Mouse (Mus musculus): ENCODE measurements at regions not wholly inside any gene's neighbourhood (a gene's known extent, or its start where the extent isn't known, plus 50 kb on each side); places are given as distances from the start of the nearest gene placed in this dataset.
"Not testable (repeated sequence)": the region's sequence is repeated elsewhere in the genome, so short reads cannot be mapped to it uniquely, and the experiment has no call there.

DNA sequence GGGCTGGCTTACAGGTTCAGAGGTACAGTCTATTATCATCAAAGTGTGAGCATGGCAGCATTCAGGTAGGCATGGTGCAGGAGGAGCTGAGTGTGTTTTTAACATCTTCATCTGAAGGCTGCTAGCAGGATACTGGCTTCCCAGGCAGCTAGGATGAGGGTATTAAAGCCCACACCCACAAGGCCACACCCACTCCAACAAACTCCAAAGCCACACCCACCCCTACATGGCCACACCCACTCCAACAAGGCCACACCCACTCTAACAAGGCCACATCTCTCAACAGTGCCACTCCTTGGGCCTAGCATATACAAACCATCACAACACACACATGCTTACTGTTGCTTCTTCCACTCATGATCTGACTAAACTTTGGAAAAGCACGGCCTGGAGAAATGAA is 172.5 kb downstream of the Msrb3 start:
- DNase-seq = no peak

GRCm38 (mm10) chr10:120721956-120722532 is 176.9 kb downstream of the Msrb3 start:
- no peak for DNase-seq

DNA sequence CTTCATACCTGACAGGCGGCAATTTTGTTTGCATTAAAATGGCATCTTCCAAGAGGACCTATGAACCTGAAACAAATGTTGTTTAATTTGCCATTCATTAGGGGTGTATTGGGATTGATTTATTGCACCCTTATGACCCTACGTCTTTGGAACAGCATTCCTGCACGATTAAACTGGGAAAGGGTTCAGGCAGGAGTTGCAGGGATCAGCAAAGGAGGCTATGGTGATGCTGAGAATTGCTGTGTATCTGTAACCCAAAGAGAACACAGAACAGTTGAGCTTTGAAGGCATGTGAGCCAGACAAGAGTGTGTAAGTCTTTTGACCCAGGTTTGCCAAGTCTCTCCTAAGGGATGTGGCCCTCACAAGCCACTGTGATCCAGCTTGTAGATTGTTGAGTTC is 177.9 kb downstream of the Msrb3 start:
- no peak for DNase-seq

- DNase-seq = no peak
Observed at GRCm38 (mm10) chr10:120720061-120720460, 178.8 kb downstream of the Msrb3 start.

DNA sequence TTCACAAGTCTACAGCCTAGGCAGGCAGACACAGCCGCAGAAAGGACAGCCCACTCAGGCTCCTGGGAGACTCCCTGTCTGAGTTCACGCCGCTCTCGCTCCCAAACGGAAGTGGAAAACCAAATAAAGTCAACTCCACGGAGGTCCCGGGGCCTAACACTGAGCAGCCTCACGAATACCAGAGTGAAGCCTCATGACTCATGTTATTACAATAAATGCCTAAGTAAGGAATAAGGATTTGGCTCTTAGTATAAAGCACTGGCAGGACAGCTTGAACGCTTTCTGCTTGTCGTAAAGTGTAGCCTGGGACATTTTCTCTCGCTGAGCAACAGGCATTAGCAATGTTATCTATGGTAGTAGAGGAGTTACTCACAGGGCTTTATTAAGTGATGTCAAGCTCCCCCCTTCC is 181.7 kb downstream of the Msrb3 start:
- DNase-seq = no peak

DNA sequence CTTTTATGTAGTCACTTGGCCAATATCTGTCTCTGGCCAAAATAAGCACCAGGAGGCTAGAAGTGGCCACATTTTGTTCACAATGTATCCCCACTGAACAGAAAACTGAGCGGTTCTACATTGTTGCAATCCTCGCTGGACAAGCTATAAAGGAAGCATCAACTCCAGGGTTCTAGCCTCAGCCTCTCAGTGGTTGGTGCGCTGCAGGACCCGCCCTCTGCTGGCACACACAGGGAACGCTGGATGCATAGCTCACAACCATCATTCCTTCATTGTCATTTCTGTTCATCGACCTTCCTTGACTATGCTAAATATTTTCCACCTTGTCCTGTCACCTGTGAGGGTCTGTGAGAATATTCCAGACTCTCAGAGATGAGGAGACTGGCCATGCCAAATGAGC is 182.5 kb downstream of the Msrb3 start:
- DNase-seq = no peak

DNA sequence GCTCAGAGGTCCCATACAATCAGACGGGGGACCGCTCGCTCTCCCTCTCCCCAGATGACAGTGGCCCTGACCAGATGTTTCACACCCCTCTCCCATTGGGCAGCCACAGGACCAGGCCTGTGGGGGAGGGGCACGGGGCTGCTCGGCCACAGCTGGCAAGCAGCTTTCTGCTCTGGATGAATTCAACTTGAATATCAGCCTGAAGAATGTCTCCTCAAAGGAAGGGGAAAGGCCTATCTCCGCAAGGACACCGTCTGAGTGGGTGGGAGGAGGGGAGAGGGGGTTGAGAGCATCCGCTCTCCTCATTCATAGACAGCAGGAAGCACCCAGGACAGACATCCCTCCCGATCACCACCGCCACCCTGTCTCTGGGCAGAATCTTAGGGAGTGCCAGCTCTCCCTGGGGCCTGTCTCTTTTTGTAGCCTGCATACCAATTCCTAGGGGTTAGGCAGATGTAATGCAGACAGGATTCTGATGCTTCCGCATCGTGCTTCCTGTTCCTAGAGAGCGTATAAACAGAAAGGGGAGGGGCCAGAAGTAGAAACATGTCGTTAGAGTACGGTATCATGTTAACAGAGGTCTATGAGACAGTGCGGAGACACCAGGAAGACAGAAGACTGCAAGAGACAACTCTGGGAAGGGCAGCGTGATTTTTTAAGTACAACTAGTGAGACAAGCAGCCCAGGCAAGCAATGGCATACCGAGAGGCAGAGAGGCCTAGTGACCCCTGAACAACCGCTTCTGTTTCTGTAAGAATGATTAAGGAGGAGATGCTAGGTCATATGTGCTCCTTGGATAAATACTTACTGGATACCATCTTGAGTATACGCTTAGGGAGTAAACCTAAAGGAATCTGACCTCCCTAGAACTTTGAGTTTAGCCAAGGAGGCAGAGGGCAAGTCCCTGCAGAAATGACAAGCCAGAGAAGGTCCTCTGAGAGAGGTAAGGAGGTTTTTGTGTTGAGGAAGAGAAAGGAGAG is 190.8 kb downstream of the Msrb3 start:
- no peak for DNase-seq

DNA sequence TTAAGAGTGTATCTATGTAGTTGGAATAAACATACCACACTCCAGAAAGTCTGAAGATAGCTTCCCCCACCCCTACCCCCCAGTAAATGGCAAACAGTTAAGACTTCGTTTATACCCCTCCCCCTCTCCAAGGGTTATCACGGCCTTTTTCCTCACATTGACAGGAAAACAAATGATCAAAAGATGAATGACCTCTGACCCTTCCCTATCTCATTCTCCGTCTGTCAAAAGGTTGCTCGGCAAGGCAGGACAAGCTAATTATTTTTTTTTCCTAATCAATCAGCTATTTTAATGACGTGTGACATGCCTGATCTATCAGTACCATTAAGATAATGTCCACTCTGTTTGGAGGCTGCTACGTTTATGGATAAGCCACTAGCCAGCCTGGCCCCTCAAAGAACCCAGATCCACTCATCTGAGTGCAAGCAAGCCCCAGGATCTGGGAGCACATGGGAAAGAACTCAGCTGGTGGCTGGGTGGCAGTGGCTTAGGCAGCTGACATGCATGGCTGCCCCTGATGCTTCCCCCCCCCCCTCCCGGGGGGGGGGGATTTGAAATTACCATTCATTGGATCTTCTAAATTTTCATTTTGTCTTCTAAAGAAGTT is 192.1 kb downstream of the Msrb3 start:
- DNase-seq = no peak

- DNase-seq = peak; percentile 80
Observed at GRCm38 (mm10) chr10:120701833-120702232, 197.1 kb downstream of the Msrb3 start.

DNA sequence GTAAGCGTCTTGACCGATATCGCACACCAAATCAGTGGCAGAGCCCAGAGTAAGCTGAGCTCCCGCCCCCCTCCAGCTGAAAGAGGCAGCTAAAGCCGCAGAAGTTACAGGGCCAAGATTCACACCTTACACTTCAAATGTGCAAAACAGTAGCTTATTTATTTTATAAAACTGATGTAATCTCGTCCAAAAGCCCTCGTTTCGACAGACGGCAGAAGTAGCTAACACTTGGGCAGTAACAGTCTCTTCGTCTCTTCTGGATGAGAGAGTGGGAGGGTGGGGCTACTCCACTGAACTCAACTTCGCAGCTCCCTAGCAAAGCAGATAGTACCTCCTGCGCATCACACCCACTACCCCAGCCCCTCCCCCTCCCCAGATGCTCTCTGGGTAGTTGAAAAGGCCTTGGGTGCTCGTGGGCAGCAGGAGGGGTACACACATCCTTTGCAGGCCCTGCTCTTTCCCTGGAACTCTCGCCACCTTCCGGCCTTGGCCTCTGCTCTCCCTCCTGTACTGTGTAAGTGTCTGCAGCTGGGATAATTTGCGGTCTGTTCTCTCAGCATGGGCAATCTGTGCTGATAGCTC is 201.5 kb downstream of the Msrb3 start:
- no peak for DNase-seq

- DNase-seq = no peak
Observed at GRCm38 (mm10) chr10:120696481-120696880, 202.4 kb downstream of the Msrb3 start.

DNA sequence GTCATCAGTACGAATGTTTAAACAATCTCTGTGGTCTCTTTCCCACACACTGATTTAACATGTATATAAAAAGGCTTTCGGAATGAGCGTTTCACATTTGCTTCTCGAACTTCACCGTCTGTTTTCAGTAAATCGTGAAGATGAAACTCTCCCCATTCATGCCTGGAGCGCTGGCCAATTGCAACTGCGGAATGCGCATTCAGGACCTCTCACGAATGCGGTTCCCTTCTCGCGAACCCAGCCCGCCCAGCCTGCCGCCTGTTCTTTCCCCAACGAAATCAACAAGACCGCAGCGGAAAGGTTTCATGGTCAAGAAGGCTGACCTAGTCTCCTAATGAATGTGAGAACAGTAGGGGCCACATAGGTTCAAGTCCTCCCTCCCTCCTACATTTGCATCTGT is 204.4 kb downstream of the Msrb3 start:
- DNase-seq = peak; percentile 15

- DNase-seq = peak; percentile 67
Observed at GRCm38 (mm10) chr10:120691451-120691850, 207.4 kb downstream of the Msrb3 start.

- no peak for DNase-seq
Observed at GRCm38 (mm10) chr10:120686123-120686522, 209.9 kb upstream of the Hmga2 start.

DNA sequence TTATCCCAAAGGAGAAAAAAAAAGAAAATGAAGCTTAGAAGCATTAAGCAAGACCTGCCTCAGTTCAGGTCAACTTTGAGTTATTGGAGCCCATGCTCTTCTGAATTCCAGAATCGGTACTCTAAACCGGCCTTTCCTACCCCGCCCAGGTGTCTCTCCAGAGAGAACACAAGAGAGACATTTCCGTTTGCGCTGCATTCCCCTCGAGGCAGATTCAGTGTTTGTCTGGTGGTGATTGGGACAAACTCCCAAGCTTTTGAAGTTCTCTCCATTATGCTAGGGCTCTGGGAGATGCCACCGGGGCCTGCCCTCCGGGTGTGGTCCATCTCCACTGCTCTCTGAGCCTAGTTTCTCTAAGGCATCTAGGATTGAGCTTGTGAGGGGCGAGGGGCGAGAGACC is 205.8 kb upstream of the Hmga2 start:
- no peak for DNase-seq

GRCm38 (mm10) chr10:120679982-120680381 is 203.7 kb upstream of the Hmga2 start:
- DNase-seq = no peak

DNA sequence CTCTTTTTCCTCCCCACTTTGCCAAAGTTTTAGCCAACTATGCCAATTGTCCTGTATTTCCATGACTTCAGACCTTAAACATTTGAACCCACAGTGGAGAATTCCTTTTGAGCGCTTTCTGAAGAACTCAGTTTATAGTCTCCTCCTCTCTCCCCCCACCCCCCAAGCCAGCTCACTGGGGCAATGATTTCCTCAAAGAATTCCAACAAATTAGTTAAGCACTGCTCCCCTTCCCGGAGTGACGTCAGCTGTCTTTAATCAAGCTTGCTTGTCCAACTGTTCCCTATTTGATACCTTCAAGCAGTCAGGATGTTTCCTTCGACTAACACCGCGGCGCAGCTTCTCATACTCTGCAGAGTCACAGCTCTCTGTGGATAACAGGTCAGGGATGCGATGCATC is 202.0 kb upstream of the Hmga2 start:
- DNase-seq = no peak

DNA sequence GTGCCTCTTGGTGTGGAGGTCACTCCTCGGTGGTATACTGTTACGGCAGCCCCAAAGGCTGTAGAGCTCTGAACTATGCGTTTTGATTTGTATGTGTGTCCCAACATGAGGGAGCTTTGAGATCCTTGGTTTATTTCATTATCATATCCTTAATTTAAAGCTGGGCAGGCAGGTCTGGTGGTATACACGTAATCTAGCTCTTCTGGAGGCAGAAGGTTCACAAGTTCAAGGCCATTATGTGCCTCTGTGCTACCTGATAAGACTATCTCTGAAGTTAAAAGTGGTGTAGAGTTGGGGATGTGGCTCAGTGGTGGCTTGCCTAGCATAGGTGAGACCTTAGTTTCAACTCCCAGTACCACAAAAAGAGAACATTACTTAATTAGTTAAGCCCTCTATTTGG is 199.1 kb upstream of the Hmga2 start:
- DNase-seq = no peak

DNA sequence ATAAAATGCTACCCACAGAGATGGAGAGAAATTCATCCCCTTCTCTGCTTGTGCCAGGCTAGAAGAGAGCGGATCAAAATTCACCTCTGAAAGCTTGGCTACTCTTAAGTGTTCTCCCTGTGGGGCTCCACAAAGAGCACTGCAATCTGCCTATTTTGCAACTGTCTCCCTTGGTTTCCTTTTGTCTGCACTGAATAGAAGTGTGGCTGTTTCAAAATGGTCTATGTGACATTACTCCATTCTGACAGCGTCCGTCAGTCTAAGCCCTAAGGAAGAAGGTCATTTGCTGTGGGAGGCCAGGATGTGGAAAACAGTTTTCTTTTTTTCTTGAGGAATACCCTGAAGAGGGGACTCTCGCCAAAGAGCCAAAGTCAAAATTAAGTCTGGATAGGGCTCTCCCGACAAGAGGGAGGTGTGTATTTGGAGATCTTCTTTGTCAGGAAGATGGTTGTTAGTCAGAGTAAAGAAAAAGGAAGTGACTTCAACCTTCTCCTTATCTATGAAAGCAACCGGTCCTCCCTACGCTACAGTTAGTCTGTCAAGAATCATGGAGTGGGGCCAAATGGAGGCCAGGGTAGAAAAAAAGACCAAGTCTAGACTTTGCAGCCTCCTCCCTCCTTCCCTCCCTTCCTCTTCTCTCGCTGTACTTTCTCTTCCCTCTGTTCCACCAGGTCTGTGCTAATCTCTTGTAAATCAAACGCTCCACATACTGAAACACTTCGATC is 198.2 kb upstream of the Hmga2 start:
- DNase-seq = no peak

- not testable (repeated sequence) for DNase-seq
Observed at GRCm38 (mm10) chr10:120667678-120668031, 191.4 kb upstream of the Hmga2 start.

GRCm38 (mm10) chr10:120666985-120667677 is 190.9 kb upstream of the Hmga2 start:
- peak; percentile 75 for DNase-seq
